12 mouse cellular contexts compared by ENCODE assay signal in genomic region chr12:112154476-112154875, GRCm38 (mm10). TPM values are rescaled to one million over a fixed set of nuclear protein-coding genes. Genes with fewer than 3 reads are reported as not detected.
DNase-seq lines count a peak whose midpoint lies in the region; ATAC-seq lines count a peak whose summit lies in the region.
"Had no signal": no experiment of that assay in that cellular context is flagged by ENCODE, and none has a peak within 500 bp of the region (broad histone marks: within the 10 kb centered on the region; RNA-seq: fewer than 3 reads in every experiment).

No protein-coding gene starts in this region.

- H3K27me3 ChIP-seq in forebrain, embryonic 10.5 days (ENCODE audit: poor library complexity, severe bottlenecking), result 0 out of 2 replicates have a peak, but pooled peaks cover 16% of the 10 kb centered on the region
- no peaks in the 10 kb centered on the region for H3K27me3 ChIP-seq in forebrain, embryonic 11.5 days (ENCODE audit: control insufficient read depth, insufficient read depth, low read length)
- H3K27me3 ChIP-seq in kidney, embryonic 16.5 days (ENCODE audit: insufficient read depth, low read length), result no peaks in the 10 kb centered on the region
- no peaks in the 10 kb centered on the region for H3K27me3 ChIP-seq in embryonic facial prominence, embryonic 14.5 days (replicated peaks; ENCODE audit: control insufficient read depth, insufficient read depth, low read length)
- H3K27me3 ChIP-seq in limb, embryonic 12.5 days, result no peaks in the 10 kb centered on the region
- H3K27me3 ChIP-seq: Patski had no signal

- H3K4me2 ChIP-seq in forebrain, embryonic 11.5 days (ENCODE audit: low read depth, low read length, severe bottlenecking), result no peak overlapping the region
- no peak overlapping the region for H3K4me2 ChIP-seq in kidney, embryonic 16.5 days (replicated peaks; ENCODE audit: low read depth, low read length)
- H3K4me2 ChIP-seq in embryonic facial prominence, embryonic 14.5 days (ENCODE audit: low read depth, low read length), result no peak overlapping the region
- H3K4me2 ChIP-seq in limb, embryonic 12.5 days, result no peak overlapping the region

- 53% methylated on average over 5 of the region's 5 CpGs for WGBS in forebrain, embryonic 10.5 days
- 52% methylated on average over 5 of the region's 5 CpGs for WGBS in forebrain, embryonic 11.5 days
- 51% methylated on average over 5 of the region's 5 CpGs for WGBS in kidney, embryonic 16.5 days
- WGBS in embryonic facial prominence, embryonic 14.5 days, result 55% methylated on average over 5 of the region's 5 CpGs
- WGBS in limb, embryonic 12.5 days, result 54% methylated on average over 5 of the region's 5 CpGs

- ATAC-seq in forebrain, embryonic 11.5 days (replicated peaks; ENCODE audit: low FRiP score), result no peak
- ATAC-seq in kidney, embryonic 16.5 days (ENCODE audit: low FRiP score, low TSS enrichment), result no peak
- no peak for ATAC-seq in embryonic facial prominence, embryonic 14.5 days (ENCODE audit: low read depth)
- no peak for ATAC-seq in limb, embryonic 12.5 days (ENCODE audit: insufficient number of reproducible peaks, insufficient read depth, low FRiP score, low TSS enrichment, low read depth)
- no peak for ATAC-seq in megakaryocyte-erythroid progenitor cell, adult 5-6 weeks (replicated peaks; ENCODE audit: low FRiP score, low TSS enrichment, poor library complexity, severe bottlenecking)
- ATAC-seq: inflammation-experienced regulatory T-cells, adult 6 months; Patski had no signal

- no peak overlapping the region for H3K9ac ChIP-seq in forebrain, embryonic 11.5 days (ENCODE audit: low read length)
- H3K9ac ChIP-seq in kidney, embryonic 16.5 days (replicated peaks; ENCODE audit: low read length), result no peak overlapping the region
- H3K9ac ChIP-seq in embryonic facial prominence, embryonic 14.5 days (ENCODE audit: low read depth, low read length), result no peak overlapping the region
- H3K9ac ChIP-seq in limb, embryonic 12.5 days (replicated peaks), result 0 out of 2 replicates have a peak overlapping the region, but pooled peaks have one; percentile 34

- peak overlapping the region; percentile 83 for H3K27ac ChIP-seq in forebrain, embryonic 10.5 days
- H3K27ac ChIP-seq in forebrain, embryonic 11.5 days (ENCODE audit: low read depth, low read length), result no peak overlapping the region
- peak overlapping the region; percentile 77; the same call in 1 of the 2 replicates for H3K27ac ChIP-seq in kidney, embryonic 16.5 days (ENCODE audit: low read length)
- H3K27ac ChIP-seq in embryonic facial prominence, embryonic 14.5 days (replicated peaks; ENCODE audit: low read depth, low read length), result peak overlapping the region; percentile 67; the same call in 1 of the 2 replicates
- peak overlapping the region; percentile 47 for H3K27ac ChIP-seq in limb, embryonic 12.5 days

- H3K36me3 ChIP-seq in forebrain, embryonic 10.5 days (replicated peaks), result peaks cover 45% of the 10 kb centered on the region
- H3K36me3 ChIP-seq in forebrain, embryonic 11.5 days (ENCODE audit: control insufficient read depth, insufficient read depth, low read length), result no peaks in the 10 kb centered on the region; the same call in 1 of the 2 replicates
- H3K36me3 ChIP-seq in kidney, embryonic 16.5 days (ENCODE audit: insufficient read depth, low read length), result no peaks in the 10 kb centered on the region; the same call in 1 of the 2 replicates
- peaks cover 10% of the 10 kb centered on the region for H3K36me3 ChIP-seq in embryonic facial prominence, embryonic 14.5 days (ENCODE audit: control insufficient read depth, insufficient read depth, low read length)
- H3K36me3 ChIP-seq in limb, embryonic 12.5 days, result peaks cover 26% of the 10 kb centered on the region

- H3K9me3 ChIP-seq in forebrain, embryonic 10.5 days, result no peaks in the 10 kb centered on the region
- H3K9me3 ChIP-seq in forebrain, embryonic 11.5 days (ENCODE audit: control insufficient read depth, low read length), result no peaks in the 10 kb centered on the region
- no peaks in the 10 kb centered on the region for H3K9me3 ChIP-seq in kidney, embryonic 16.5 days (ENCODE audit: low read length)
- H3K9me3 ChIP-seq in embryonic facial prominence, embryonic 14.5 days (ENCODE audit: control insufficient read depth, low read length), result no peaks in the 10 kb centered on the region
- no peaks in the 10 kb centered on the region for H3K9me3 ChIP-seq in limb, embryonic 12.5 days

- peaks cover 93% of the 10 kb centered on the region for H3K4me1 ChIP-seq in forebrain, embryonic 10.5 days
- H3K4me1 ChIP-seq in forebrain, embryonic 11.5 days (replicated peaks; ENCODE audit: control insufficient read depth, insufficient read depth, low read length), result peaks cover 36% of the 10 kb centered on the region
- peaks cover 30% of the 10 kb centered on the region for H3K4me1 ChIP-seq in kidney, embryonic 16.5 days (ENCODE audit: insufficient read depth, low read length)
- peaks cover 37% of the 10 kb centered on the region for H3K4me1 ChIP-seq in embryonic facial prominence, embryonic 14.5 days (ENCODE audit: control insufficient read depth, insufficient read depth, low read length)
- H3K4me1 ChIP-seq in limb, embryonic 12.5 days (replicated peaks), result peaks cover 71% of the 10 kb centered on the region

- H3K4me3 ChIP-seq in forebrain, embryonic 10.5 days, result no peak overlapping the region
- H3K4me3 ChIP-seq in forebrain, embryonic 11.5 days (ENCODE audit: low read depth, low read length), result no peak overlapping the region
- H3K4me3 ChIP-seq in kidney, embryonic 16.5 days (ENCODE audit: low read length), result no peak overlapping the region
- H3K4me3 ChIP-seq in embryonic facial prominence, embryonic 14.5 days (ENCODE audit: low read depth, low read length), result no peak overlapping the region
- H3K4me3 ChIP-seq in limb, embryonic 12.5 days (replicated peaks), result no peak overlapping the region

- no peak for DNase-seq in forebrain, embryonic 10.5 days (ENCODE audit: extremely low spot score, low spot score)
- DNase-seq in forebrain, embryonic 11.5 days (ENCODE audit: low spot score), result no peak
- no peak for DNase-seq in kidney, adult 18-20 months
- no peak for DNase-seq in embryonic facial prominence, embryonic 14.5 days (ENCODE audit: low spot score)
- no peak for DNase-seq in urinary bladder, postnatal 14 days (ENCODE audit: low spot score)
- DNase-seq: right cerebral cortex, postnatal 25 days had no signal

RNA-seq across cellular contexts. Expression of gene Kif26a, which starts 8.5 kb away (rescaled TPM):
- polyA plus RNA-seq in forebrain, embryonic 10.5 days (2016; fragmentation: Nextera tagmentation; extraction: Ambion mirVana), result 3.8 and 4.4 TPM in 2 replicates
- polyA plus RNA-seq in forebrain, embryonic 11.5 days (2014; fragmentation: Nextera tagmentation; extraction: Ambion mirVana), result 6.4 and 7.1 TPM in 2 replicates
- polyA plus RNA-seq in kidney, embryonic 16.5 days (2015; fragmentation: Nextera tagmentation; extraction: Ambion mirVana), result 3.8 and 4.4 TPM in 2 replicates
- polyA plus RNA-seq in embryonic facial prominence, embryonic 14.5 days (2014; fragmentation: Nextera tagmentation; extraction: Ambion mirVana), result 4.0 TPM in 2 replicates
- polyA plus RNA-seq in limb, embryonic 12.5 days (2016; fragmentation: Nextera tagmentation; extraction: Ambion mirVana), result 6.6 and 6.7 TPM in 2 replicates
- total RNA-seq in megakaryocyte-erythroid progenitor cell, adult 5-6 weeks (2014; fragmentation: Nextera tagmentation), result not detected in 2 replicates
- total RNA-seq in megakaryocyte-erythroid progenitor cell, adult 5-6 weeks (2017), result not detected in 2 replicates
- polyA plus RNA-seq: C2C12; inflammation-experienced regulatory T-cells, adult 6 months had no signal

RNA-seq across cellular contexts. Expression of gene Aspg, which starts 48.0 kb away (rescaled TPM):
- 1.3 and 2.0 TPM in 2 replicates for polyA plus RNA-seq in forebrain, embryonic 10.5 days (2016; fragmentation: Nextera tagmentation; extraction: Ambion mirVana)
- polyA plus RNA-seq in forebrain, embryonic 11.5 days (2014; fragmentation: Nextera tagmentation; extraction: Ambion mirVana), result 0.29 and 1.1 TPM in 2 replicates
- 3.7 TPM in 2 replicates for polyA plus RNA-seq in kidney, embryonic 16.5 days (2015; fragmentation: Nextera tagmentation; extraction: Ambion mirVana)
- polyA plus RNA-seq in embryonic facial prominence, embryonic 14.5 days (2014; fragmentation: Nextera tagmentation; extraction: Ambion mirVana), result 1.4 and 2.6 TPM in 2 replicates
- 3.1 and 3.4 TPM in 2 replicates for polyA plus RNA-seq in limb, embryonic 12.5 days (2016; fragmentation: Nextera tagmentation; extraction: Ambion mirVana)
- total RNA-seq in megakaryocyte-erythroid progenitor cell, adult 5-6 weeks (2014; fragmentation: Nextera tagmentation), result not detected in 2 replicates
- not detected in 2 replicates for total RNA-seq in megakaryocyte-erythroid progenitor cell, adult 5-6 weeks (2017)
- polyA plus RNA-seq: inflammation-experienced regulatory T-cells, adult 6 months had no signal
